Mouse (Mus musculus): Measurements from ENCODE around the gene Spata33. TPM values are rescaled to one million over a fixed set of nuclear protein-coding genes. Genes with fewer than 3 reads are reported as not detected.
"Not testable (repeated sequence)": the region's sequence is repeated elsewhere in the genome, so short reads cannot be mapped to it uniquely, and the experiment has no call there.

Gene Spata33
- polyA plus RNA-seq, 1 experiment from 2014 or later = 7.7 TPM

DNA sequence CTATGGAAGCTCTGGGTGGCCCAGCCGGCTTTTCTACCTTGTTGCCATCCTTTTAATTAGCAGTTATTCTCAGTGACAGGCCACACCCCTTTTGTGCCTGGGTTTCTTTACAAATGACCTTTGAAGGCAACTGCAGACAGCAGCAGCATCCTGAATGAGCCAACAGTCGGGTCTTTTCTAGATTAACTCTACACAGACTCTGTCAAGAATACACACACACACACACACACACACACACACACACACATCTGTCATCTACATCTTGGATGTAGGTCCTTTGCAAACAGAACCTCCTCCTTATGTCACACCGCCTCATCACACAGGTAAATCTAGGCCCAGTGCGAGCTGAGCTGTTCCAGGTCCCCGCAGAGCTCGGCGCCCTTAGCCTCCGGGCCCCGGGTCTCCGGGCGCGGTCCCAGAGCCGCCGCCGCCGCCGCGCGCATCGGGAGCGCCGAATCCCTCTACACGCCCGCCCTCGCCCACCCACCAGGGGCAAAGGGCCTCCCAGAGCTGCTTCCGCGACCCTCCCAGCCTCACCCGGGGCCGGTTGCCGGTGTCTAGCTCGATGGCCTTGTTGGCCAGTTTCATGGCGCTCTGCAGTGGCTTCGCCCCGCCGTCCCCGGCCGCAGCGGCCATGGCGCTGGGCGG lies 40.9 kb downstream of the Spata33 start:
- H3K27me3 ChIP-seq = no peaks in the 10 kb centered on the region
- 1% methylated on average over 39 of the region's 40 CpGs for WGBS
- peak; percentile 58 for ATAC-seq (ENCODE audit: low read depth)

GRCm38 (mm10) chr8:123254099-123254885 lies 41.7 kb downstream of the Spata33 start, which contains the start of the genes Zfp276 and Vps9d1:
Gene Zfp276, plus strand, starts transcription at chr8:123254195.
Gene Vps9d1, minus strand, starts transcription at chr8:123254348.
- Histone ChIP-seq H3K27me3 (no peaks in the 10 kb centered on the region), H3K27ac (replicated peaks) (peak within 1 kb of the TSS; percentile 93), H3K9me3 (no peaks in the 10 kb centered on the region), H3K4me1 (replicated peaks) (peaks cover 41% of the 10 kb centered on the region), H3K4me2 (peak within 1 kb of the TSS; percentile 96), H3K36me3 (peaks cover 67% of the 10 kb centered on the region), H3K4me3 (peak within 1 kb of the TSS; percentile 98), H3K9ac (peak within 1 kb of the TSS; percentile 99)
- peak; percentile 94 for ATAC-seq (ENCODE audit: low read depth)
- WGBS = under 1% methylated on average over 86 of the region's 99 CpGs

More for the DNA sequence above, 40.9 kb downstream of the Spata33 start:
- Histone ChIP-seq H3K4me2 (peak overlapping the region; percentile 96), H3K9ac (peak overlapping the region; percentile 99), H3K4me3 (peak overlapping the region; percentile 98), H3K4me1 (replicated peaks) (peaks cover 41% of the 10 kb centered on the region), H3K36me3 (peaks cover 67% of the 10 kb centered on the region), H3K9me3 (no peaks in the 10 kb centered on the region), H3K27ac (replicated peaks) (peak overlapping the region; percentile 93)

GRCm38 (mm10) chr8:123255170-123255569 lies 42.5 kb downstream of the Spata33 start:
- ATAC-seq (ENCODE audit: low read depth) = no peak
- 68% methylated on average over 6 of the region's 6 CpGs for WGBS
- peaks cover 67% of the 10 kb centered on the region for H3K36me3 ChIP-seq

GRCm38 (mm10) chr8:123257114-123257513 lies 44.5 kb downstream of the Spata33 start:
- H3K36me3 ChIP-seq = peaks cover 64% of the 10 kb centered on the region
- 73% methylated on average over 3 of the region's 3 CpGs for WGBS
- no peak overlapping the region for H3K9ac ChIP-seq
- H3K4me2 ChIP-seq = no peak overlapping the region
- no peaks in the 10 kb centered on the region for H3K27me3 ChIP-seq
- H3K4me1 ChIP-seq (replicated peaks) = peaks cover 41% of the 10 kb centered on the region
- no peak for ATAC-seq (ENCODE audit: low read depth)
- peak overlapping the region; percentile 42; the same call in 1 of the 2 replicates for H3K27ac ChIP-seq (replicated peaks)
- H3K4me3 ChIP-seq = no peak overlapping the region
- H3K9me3 ChIP-seq = no peaks in the 10 kb centered on the region

More at GRCm38 (mm10) chr8:123255170-123255569, 42.5 kb downstream of the Spata33 start:
- peak overlapping the region; percentile 99 for H3K9ac ChIP-seq
- H3K4me3 ChIP-seq = peak overlapping the region; percentile 98
- H3K27me3 ChIP-seq = no peaks in the 10 kb centered on the region
- H3K9me3 ChIP-seq = no peaks in the 10 kb centered on the region
- H3K4me2 ChIP-seq = peak overlapping the region; percentile 96
- H3K27ac ChIP-seq (replicated peaks) = no peak overlapping the region
- H3K4me1 ChIP-seq (replicated peaks) = peaks cover 41% of the 10 kb centered on the region

DNA sequence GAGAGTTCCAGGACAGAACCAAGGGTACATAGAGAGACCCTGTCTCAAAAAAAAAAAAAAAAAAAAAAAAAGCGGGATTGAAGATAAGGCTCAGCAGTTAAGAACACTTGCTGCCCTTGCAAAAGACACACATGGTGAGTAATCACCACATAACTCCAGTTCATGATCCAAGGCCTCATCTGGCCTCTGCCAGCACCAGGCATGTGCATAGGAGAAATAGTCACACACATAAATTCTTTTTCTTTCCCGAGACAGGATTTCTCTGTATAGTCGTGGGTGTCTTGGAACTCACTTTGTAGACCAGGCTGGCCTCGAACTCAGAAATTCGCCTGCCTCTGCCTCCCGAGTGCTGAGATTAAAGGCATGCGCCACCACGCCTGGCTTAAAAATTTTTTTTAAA lies 45.0 kb downstream of the Spata33 start:
- WGBS = 93% methylated on average over 8 of the region's 8 CpGs

DNA sequence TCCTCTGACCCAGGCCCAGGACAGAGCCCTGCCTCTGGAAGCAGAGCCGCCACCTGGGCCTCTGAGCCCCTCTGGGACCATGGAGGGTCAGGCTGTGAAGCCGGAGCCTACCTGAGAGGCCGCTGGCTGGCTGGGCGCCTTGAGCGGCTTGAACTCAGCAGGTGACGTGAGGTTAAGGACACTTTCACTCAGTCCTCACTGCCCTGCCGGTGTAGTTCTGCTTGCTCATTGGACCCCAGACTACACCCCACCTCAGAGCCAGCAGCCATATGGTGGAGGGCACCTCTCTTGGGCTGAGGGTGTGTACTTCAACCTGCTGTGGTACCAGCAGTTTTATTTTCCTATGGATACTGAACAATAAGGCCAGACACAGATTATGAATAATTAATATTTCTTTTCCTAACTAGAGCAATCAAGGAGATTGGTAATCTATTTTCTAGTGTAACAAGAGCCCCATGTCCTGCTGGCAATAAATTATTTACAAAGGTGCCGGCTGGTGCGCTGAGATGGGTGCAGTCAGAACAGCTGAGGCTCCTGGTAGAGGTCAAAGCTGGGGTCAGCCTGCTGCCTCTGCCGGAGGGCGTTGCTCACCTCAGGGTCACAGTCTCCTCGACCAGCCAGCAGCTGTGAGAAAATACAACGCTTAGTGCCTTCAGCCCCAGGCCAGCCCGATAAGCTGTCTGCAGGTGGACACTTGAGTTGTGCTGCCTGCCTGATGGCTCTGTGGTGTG lies 55.5 kb downstream of the Spata33 start:
- Histone ChIP-seq H3K9ac (no peak overlapping the region), H3K36me3 (peaks cover 77% of the 10 kb centered on the region), H3K4me3 (no peak overlapping the region), H3K4me1 (replicated peaks) (0 out of 2 replicates have a peak, but pooled peaks cover 2% of the 10 kb centered on the region), H3K4me2 (no peak overlapping the region), H3K9me3 (no peaks in the 10 kb centered on the region), H3K27me3 (no peaks in the 10 kb centered on the region), H3K27ac (replicated peaks) (peak overlapping the region; percentile 42; the same call in 1 of the 2 replicates)
- 70% methylated on average over 14 of the region's 14 CpGs for WGBS
- no peak; the same call in 1 of the 2 replicates for ATAC-seq (ENCODE audit: low read depth)

More for the DNA sequence above, 45.0 kb downstream of the Spata33 start:
- H3K9ac ChIP-seq; H3K9me3 ChIP-seq; ATAC-seq (ENCODE audit: low read depth); H3K4me2 ChIP-seq; H3K27me3 ChIP-seq; H3K4me3 ChIP-seq: not testable (repeated sequence)
- Histone ChIP-seq H3K4me1 (replicated peaks) (peaks cover 36% of the 10 kb centered on the region), H3K36me3 (peaks cover 62% of the 10 kb centered on the region), H3K27ac (replicated peaks) (peak overlapping the region; percentile 42; the same call in 1 of the 2 replicates)

DNA sequence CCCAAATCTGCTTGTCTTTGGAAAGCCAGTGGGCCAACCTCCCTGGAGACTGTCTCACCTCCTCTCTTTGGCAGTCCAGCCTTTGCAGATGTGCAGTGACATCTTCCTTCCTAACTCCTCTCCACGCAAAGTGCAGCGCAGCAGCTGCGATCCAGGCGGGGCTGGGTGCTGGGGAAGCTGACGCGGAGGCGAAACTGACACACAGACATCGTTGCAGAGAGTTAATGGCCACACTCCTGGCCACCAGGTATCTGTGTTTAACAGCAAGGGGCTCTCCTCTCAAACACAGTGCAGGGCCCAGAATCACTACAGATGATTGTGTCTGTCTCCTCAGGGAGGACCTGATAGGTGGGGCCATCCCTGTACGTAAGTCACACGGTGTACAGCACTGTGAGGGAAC lies 58.5 kb downstream of the Spata33 start:
- H3K27ac ChIP-seq (replicated peaks) = no peak overlapping the region
- no peaks in the 10 kb centered on the region for H3K27me3 ChIP-seq
- WGBS = 94% methylated on average over 10 of the region's 10 CpGs
- H3K9ac ChIP-seq = no peak overlapping the region
- H3K36me3 ChIP-seq = peaks cover 47% of the 10 kb centered on the region
- 0 out of 2 replicates have a peak, but pooled peaks cover 2% of the 10 kb centered on the region for H3K4me1 ChIP-seq (replicated peaks)
- no peaks in the 10 kb centered on the region for H3K9me3 ChIP-seq
- no peak overlapping the region for H3K4me2 ChIP-seq
- H3K4me3 ChIP-seq = no peak overlapping the region
- no peak for ATAC-seq (ENCODE audit: low read depth)

Other genes starting within 250 kb of the Spata33 start
- 43.2 and 58.2 TPM in 2 replicates for gene Ankrd11, start 170.6 kb upstream of the Spata33 start, polyA plus RNA-seq (2015; fragmentation: Nextera tagmentation; extraction: Ambion mirVana)
- 48.7 and 50.1 TPM in 2 replicates for gene Spg7, start 149.9 kb upstream of the Spata33 start, polyA plus RNA-seq (2015; fragmentation: Nextera tagmentation; extraction: Ambion mirVana)
- gene Rpl13, start 110.5 kb upstream of the Spata33 start, polyA plus RNA-seq (2015; fragmentation: Nextera tagmentation; extraction: Ambion mirVana) = 629 and 772 TPM in 2 replicates
- gene Cpne7, start 95.5 kb upstream of the Spata33 start, polyA plus RNA-seq (2015; fragmentation: Nextera tagmentation; extraction: Ambion mirVana) = 0.68 and 1.1 TPM in 2 replicates
- gene Sult5a1, start 54.5 kb upstream of the Spata33 start, polyA plus RNA-seq (2015; fragmentation: Nextera tagmentation; extraction: Ambion mirVana) = 1.2 and 2.4 TPM in 2 replicates
- gene Dpep1, start 26.6 kb upstream of the Spata33 start, polyA plus RNA-seq (2015; fragmentation: Nextera tagmentation; extraction: Ambion mirVana) = 0.08 and 0.19 TPM in 2 replicates
- gene Chmp1a, start 69 bp upstream of the Spata33 start, polyA plus RNA-seq (2015; fragmentation: Nextera tagmentation; extraction: Ambion mirVana) = 164 and 175 TPM in 2 replicates
- gene Cdk10, start 12.0 kb downstream of the Spata33 start, polyA plus RNA-seq (2015; fragmentation: Nextera tagmentation; extraction: Ambion mirVana) = 37.2 and 42.4 TPM in 2 replicates
- 4.4 and 4.8 TPM in 2 replicates for gene Spata2l, start 23.4 kb downstream of the Spata33 start, polyA plus RNA-seq (2015; fragmentation: Nextera tagmentation; extraction: Ambion mirVana)
- 22.1 and 24.1 TPM in 2 replicates for gene Zfp276, start 41.4 kb downstream of the Spata33 start, polyA plus RNA-seq (2015; fragmentation: Nextera tagmentation; extraction: Ambion mirVana)
- 49.2 and 50.0 TPM in 2 replicates for gene Vps9d1, start 41.5 kb downstream of the Spata33 start, polyA plus RNA-seq (2015; fragmentation: Nextera tagmentation; extraction: Ambion mirVana)
- gene Fanca, start 105.7 kb downstream of the Spata33 start, polyA plus RNA-seq (2015; fragmentation: Nextera tagmentation; extraction: Ambion mirVana) = 9.3 and 11.0 TPM in 2 replicates
- 35.9 and 40.2 TPM in 2 replicates for gene Spire2, start 119.9 kb downstream of the Spata33 start, polyA plus RNA-seq (2015; fragmentation: Nextera tagmentation; extraction: Ambion mirVana)
- gene Tcf25, start 160.9 kb downstream of the Spata33 start, polyA plus RNA-seq (2015; fragmentation: Nextera tagmentation; extraction: Ambion mirVana) = 317 and 328 TPM in 2 replicates
- 0.21 and 0.22 TPM in 2 replicates for gene Mc1r, start 194.3 kb downstream of the Spata33 start, polyA plus RNA-seq (2015; fragmentation: Nextera tagmentation; extraction: Ambion mirVana)
- gene Tubb3, start 198.6 kb downstream of the Spata33 start, polyA plus RNA-seq (2015; fragmentation: Nextera tagmentation; extraction: Ambion mirVana) = 1,543 and 1,658 TPM in 2 replicates
- gene Def8, start 210.7 kb downstream of the Spata33 start, polyA plus RNA-seq (2015; fragmentation: Nextera tagmentation; extraction: Ambion mirVana) = 43.3 and 44.5 TPM in 2 replicates